9 mouse cellular contexts compared by ENCODE assay signal in genomic region chr1:74024452-74025190, GRCm38 (mm10).
DNase-seq lines count a peak whose midpoint lies in the region; ATAC-seq and TF ChIP-seq lines count a peak whose summit lies in the region.
"Had no signal": no experiment of that assay in that cellular context is flagged by ENCODE, and none has a peak within 500 bp of the region (broad histone marks: within the 10 kb centered on the region; RNA-seq: fewer than 3 reads in every experiment).

No protein-coding gene starts in this region.

- no peak overlapping the region for H3K4me2 ChIP-seq in liver, embryonic 11.5 days
- no peak overlapping the region for H3K4me2 ChIP-seq in midbrain, embryonic 14.5 days (ENCODE audit: low read length)

- DNase-seq in gastrocnemius, adult 2 months = peak; percentile 22
- no peak for DNase-seq in gastrocnemius, postnatal 4 days (ENCODE audit: low spot score in 2 of 2)
- DNase-seq in ES-CJ7 (ENCODE audit: low read depth, low spot score) = peak; percentile 34
- DNase-seq in forelimb bud, embryonic 11.5 days (ENCODE audit: low read depth, low spot score) = peak; percentile 53
- no peak for DNase-seq in liver, embryonic 11.5 days (ENCODE audit: low spot score)
- DNase-seq in gastrocnemius, postnatal 10 days = no peak
- no peak for DNase-seq in left cerebral cortex, postnatal 25 days (ENCODE audit: low spot score in 2 of 2)
- no peak for DNase-seq in midbrain, embryonic 14.5 days

- peaks cover 39% of the 10 kb centered on the region for H3K4me1 ChIP-seq in liver, embryonic 11.5 days (replicated peaks; ENCODE audit: control insufficient read depth, insufficient read depth, low read length)
- 0 out of 2 replicates have a peak, but pooled peaks cover 2% of the 10 kb centered on the region for H3K4me1 ChIP-seq in midbrain, embryonic 14.5 days (ENCODE audit: control insufficient read depth, insufficient read depth, low read length)

- WGBS in liver, embryonic 11.5 days = 50% methylated on average over 10 of the region's 10 CpGs
- 63% methylated on average over 10 of the region's 10 CpGs for WGBS in midbrain, embryonic 14.5 days

- intact Hi-C loops in gastrocnemius, adult 2 months (cut with DNase I) = no loop called here
- intact Hi-C loops in left cerebral cortex, postnatal 25 days (cut with DNase I) = no loop called here

- TF ChIP-seq CTCF in gastrocnemius, adult 2 months (IDR thresholded peaks at IDR 0.05) = no peak

- no peaks in the 10 kb centered on the region for H3K27me3 ChIP-seq in liver, embryonic 11.5 days (replicated peaks; ENCODE audit: control insufficient read depth, insufficient read depth, low read length)
- H3K27me3 ChIP-seq in midbrain, embryonic 14.5 days (ENCODE audit: control insufficient read depth, insufficient read depth, low read length) = no peaks in the 10 kb centered on the region

- no peak overlapping the region for H3K9ac ChIP-seq in liver, embryonic 11.5 days (ENCODE audit: low read depth, low read length)
- no peak overlapping the region for H3K9ac ChIP-seq in midbrain, embryonic 14.5 days (replicated peaks; ENCODE audit: low read length)

- H3K27ac ChIP-seq in gastrocnemius, adult 2 months = peak overlapping the region; percentile 72
- peak overlapping the region; percentile 45 for H3K27ac ChIP-seq in liver, embryonic 11.5 days (ENCODE audit: low read depth, low read length)
- no peak overlapping the region for H3K27ac ChIP-seq in midbrain, embryonic 14.5 days (replicated peaks; ENCODE audit: low read depth, low read length)

- no peak for ATAC-seq in liver, embryonic 11.5 days (replicated peaks; ENCODE audit: low FRiP score)
- no peak for ATAC-seq in midbrain, embryonic 14.5 days (ENCODE audit: low FRiP score, low TSS enrichment)
- ATAC-seq: activated CD4-positive, CD25-positive, alpha-beta regulatory T cell, adult 4 months had no signal

- peak overlapping the region; percentile 35 for H3K4me3 ChIP-seq in gastrocnemius, adult 2 months
- H3K4me3 ChIP-seq in liver, embryonic 11.5 days (ENCODE audit: low read depth, low read length) = no peak overlapping the region
- no peak overlapping the region for H3K4me3 ChIP-seq in midbrain, embryonic 14.5 days (replicated peaks; ENCODE audit: low read depth, low read length)

- H3K36me3 ChIP-seq in liver, embryonic 11.5 days (ENCODE audit: control insufficient read depth, insufficient read depth, low read length) = no peaks in the 10 kb centered on the region
- no peaks in the 10 kb centered on the region for H3K36me3 ChIP-seq in midbrain, embryonic 14.5 days (ENCODE audit: control insufficient read depth, insufficient read depth, low read length)

- H3K9me3 ChIP-seq in liver, embryonic 11.5 days (ENCODE audit: control insufficient read depth, low read length) = no peaks in the 10 kb centered on the region
- H3K9me3 ChIP-seq in midbrain, embryonic 14.5 days (ENCODE audit: control insufficient read depth, low read length) = no peaks in the 10 kb centered on the region

Comparison
In these comparisons a context has a peak if more than half of its experiments do, and no peak if none do; other contexts are left out.
1. DNase-seq: peak in gastrocnemius, adult 2 months (single experiment), ES-CJ7 (single experiment) and forelimb bud, embryonic 11.5 days (single experiment); none in gastrocnemius, postnatal 4 days (0 of 2), liver, embryonic 11.5 days (single experiment), gastrocnemius, postnatal 10 days (single experiment), left cerebral cortex, postnatal 25 days (0 of 2) and midbrain, embryonic 14.5 days (single experiment).